Mouse (Mus musculus) heart, postnatal 0 days (tissue): ENCODE data around the gene Tmpo.

Experiments
- CTCF ChIP-seq: IDR thresholded peaks from 2 replicates; pipeline ENCODE4 v1.5.1; 2016; ENCODE audit warnings: antibody characterized with exemption, control low read depth, low read depth
- EP300 ChIP-seq: IDR thresholded peaks from 2 replicates; pipeline ENCODE4 v1.6.1; 2016; ENCODE audit warnings: antibody characterized with exemption, low read depth

GRCm38 (mm10) chr10:91143313-91144230 lies 37.5 kb downstream of the Tmpo start:
- TF ChIP-seq CTCF: no peak
- TF ChIP-seq EP300: no peak
